Mouse (Mus musculus) bone marrow, adult 2 months (tissue): ENCODE measurements around the gene H2afy.

Source experiments
- CTCF ChIP-seq: fragments of 200-500 bp; IDR thresholded peaks from 2 replicates; pipeline ENCODE4 v1.5.1; 2011; ENCODE audit warnings: low read length, control low read depth; ENCODE audit not compliant: control insufficient read depth, insufficient read depth
- POLR2A ChIP-seq: fragments of 200-500 bp; IDR thresholded peaks from 2 replicates; pipeline ENCODE4 v1.6.1; 2011; ENCODE audit warnings: low read depth, mild to moderate bottlenecking, control low read depth, low read length, borderline replicate concordance; ENCODE audit not compliant: control insufficient read depth

DNA sequence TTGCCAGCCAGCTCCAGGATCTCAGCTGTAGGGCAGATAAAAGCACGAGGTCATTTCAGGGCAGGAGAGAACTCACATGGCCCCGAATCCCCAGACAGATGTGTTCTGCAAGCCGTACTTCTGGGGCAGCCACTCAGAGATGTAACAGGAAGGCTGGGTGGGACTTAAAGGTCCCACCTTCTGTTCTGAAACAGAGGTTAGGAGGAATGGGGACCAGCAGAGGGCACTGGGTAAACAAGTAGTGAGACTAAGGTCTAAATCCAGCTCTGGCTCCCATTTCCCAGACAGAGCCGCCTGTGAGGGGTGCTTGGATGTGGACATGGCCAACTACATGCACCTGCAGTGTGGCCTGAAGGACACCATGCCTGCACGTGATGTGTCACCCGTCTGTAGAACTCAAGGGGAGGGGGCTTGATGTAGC, 31.2 kb downstream of the H2afy start:
- TF ChIP-seq CTCF = no peak
- no peak for TF ChIP-seq POLR2A
